Mouse (Mus musculus): ENCODE measurements at regions not wholly inside any gene's neighbourhood (a gene's known extent, or its start where the extent isn't known, plus 50 kb on each side); places are given as distances from the start of the nearest gene placed in this dataset.

DNA sequence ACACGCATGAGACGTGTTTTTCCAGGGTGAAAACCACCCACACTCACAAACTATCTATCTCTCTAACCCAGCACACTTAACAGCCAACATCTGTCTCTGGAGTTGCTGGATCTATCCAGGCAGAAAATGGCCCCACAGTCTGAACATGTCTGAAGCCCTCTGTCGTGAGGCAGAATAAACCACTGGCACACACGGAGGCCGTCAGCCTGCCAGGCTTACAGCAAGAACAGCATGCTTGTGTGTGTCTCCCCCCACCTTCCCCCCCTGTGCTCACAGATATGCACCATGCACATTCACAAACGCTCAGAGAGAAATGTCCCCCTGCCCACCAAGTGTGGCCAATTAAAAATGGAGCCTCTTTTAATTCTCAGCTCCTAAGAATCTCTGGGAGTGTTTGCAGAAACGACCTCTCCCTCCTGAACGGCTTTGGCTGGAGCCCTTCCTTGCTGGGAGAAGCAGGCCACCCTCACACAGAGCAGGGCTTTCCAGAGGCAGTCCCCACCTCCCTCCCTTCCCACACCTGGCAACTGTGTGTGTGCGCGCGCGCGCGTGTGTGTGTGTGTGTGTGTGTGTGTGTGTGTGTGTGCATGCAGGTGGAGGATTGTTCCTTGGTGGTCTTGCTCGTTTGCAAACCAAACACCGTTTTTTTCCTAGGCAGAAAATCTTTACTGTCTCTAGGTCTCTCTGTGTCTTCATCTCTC, 88.7 kb downstream of the Edn3 start:
- Histone ChIP-seq H3K27ac (ENCODE audit: control insufficient read depth, insufficient read depth, low read depth, low read length, poor library complexity) (no peak overlapping the region; the same call in 1 of the 2 replicates), H3K4me3 (replicated peaks; ENCODE audit: control insufficient read depth, low read depth, low read length) (no peak overlapping the region), H3K4me1 (ENCODE audit: control insufficient read depth, insufficient read depth, low read length) (no peaks in the 10 kb centered on the region)
- TF ChIP-seq POLR2A (IDR thresholded peaks at IDR 0.05; ENCODE audit: borderline replicate concordance, control insufficient read depth, low read depth, low read length), result no peak
- no peak for TF ChIP-seq CTCF (IDR thresholded peaks at IDR 0.05; ENCODE audit: control insufficient read depth, insufficient read depth, low read length)
- 77% methylated on average over 16 of the region's 16 CpGs for WGBS

DNA sequence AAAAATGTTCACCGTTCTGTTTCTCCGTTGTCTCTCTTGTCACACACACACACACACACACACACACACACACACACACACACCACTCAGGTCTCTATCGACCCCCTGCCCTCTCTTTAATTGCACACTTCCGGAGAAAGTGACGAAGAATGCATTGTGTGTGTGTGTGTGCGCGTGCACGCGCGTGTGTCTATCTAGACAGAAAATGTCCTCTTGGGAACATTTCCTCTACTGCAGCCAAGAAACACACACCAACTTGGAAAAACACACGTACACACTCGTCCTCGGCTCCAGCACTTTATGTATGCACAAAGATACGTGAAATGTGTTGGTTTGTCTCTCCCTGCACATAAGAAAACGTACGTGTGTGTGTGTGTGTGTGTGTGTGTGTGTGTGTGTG, 90.4 kb downstream of the Edn3 start:
- H3K4me1 ChIP-seq (ENCODE audit: control insufficient read depth, insufficient read depth, low read length), result no peaks in the 10 kb centered on the region
- TF ChIP-seq POLR2A (IDR thresholded peaks at IDR 0.05; ENCODE audit: borderline replicate concordance, control insufficient read depth, low read depth, low read length) (no peak), CTCF (IDR thresholded peaks at IDR 0.05; ENCODE audit: control insufficient read depth, insufficient read depth, low read length) (no peak)
- H3K4me3 ChIP-seq (replicated peaks; ENCODE audit: control insufficient read depth, low read depth, low read length), result no peak overlapping the region
- 78% methylated on average over 16 of the region's 16 CpGs for WGBS
- no peak overlapping the region for H3K27ac ChIP-seq (ENCODE audit: control insufficient read depth, insufficient read depth, low read depth, low read length, poor library complexity)

DNA sequence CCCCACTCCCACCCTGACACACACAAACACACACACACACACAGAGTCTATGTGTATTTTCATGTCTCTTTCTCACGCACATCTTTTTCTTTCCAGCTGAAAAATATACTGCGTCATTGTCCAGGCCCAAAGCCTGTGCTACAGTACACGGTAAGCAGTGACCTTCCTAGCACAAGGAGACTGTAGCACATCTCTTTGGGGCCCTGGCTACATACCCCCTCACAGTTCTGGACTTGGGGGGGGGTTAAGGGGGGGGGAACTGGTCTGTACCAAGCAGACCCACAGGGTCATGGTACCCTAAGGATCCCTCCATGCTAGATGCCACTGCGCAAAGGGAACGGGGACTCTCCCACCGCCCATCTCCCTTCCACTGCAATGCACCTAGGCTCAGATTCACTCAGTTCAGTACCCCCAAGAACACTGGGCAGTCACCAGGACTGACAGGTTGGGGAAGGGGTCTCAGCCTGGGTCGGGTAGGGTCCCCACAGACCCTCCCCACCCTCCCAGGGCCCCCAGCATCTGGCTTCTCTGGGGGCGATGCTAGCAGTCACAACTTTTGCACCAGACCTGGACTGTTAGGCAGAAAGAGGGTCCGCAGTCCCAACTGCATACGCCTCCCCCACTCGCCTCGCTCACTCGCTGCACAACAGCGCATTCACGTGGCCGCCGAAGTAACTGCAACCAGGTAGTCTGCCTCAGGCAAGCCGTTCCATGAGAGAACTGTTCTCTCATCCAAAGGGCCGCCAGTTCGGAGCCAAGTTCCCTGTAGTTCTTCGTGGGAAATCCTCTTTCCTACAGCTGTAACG, 91.3 kb downstream of the Edn3 start:
- WGBS, result 24% methylated on average over 22 of the region's 22 CpGs
- H3K27ac ChIP-seq (ENCODE audit: control insufficient read depth, insufficient read depth, low read depth, low read length, poor library complexity), result no peak overlapping the region
- no peaks in the 10 kb centered on the region for H3K4me1 ChIP-seq (ENCODE audit: control insufficient read depth, insufficient read depth, low read length)
- TF ChIP-seq CTCF (IDR thresholded peaks at IDR 0.05; ENCODE audit: control insufficient read depth, insufficient read depth, low read length) (peak; percentile 82), POLR2A (IDR thresholded peaks at IDR 0.05; ENCODE audit: borderline replicate concordance, control insufficient read depth, low read depth, low read length) (no peak)
- H3K4me3 ChIP-seq (replicated peaks; ENCODE audit: control insufficient read depth, low read depth, low read length), result no peak overlapping the region

DNA sequence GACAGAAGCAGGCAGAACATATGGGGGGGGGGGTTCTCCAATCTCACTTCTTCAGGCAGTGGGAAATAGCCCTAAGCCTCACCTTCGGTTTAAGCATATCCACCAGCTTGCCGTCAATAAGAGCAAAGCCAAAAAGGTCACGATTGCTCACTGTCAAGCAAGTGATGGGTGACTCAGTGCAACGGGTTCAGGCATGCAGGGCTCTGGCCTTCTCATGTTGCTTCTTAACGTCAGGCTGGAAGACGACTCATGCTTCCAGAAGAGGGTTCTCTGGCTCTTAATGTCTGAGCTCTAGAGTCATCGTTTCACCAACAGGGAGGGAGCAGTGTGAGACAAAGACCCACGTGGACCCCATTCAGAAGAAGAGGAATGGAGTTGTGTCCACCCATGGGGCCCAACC, 93.4 kb downstream of the Edn3 start:
- TF ChIP-seq POLR2A (IDR thresholded peaks at IDR 0.05; ENCODE audit: borderline replicate concordance, control insufficient read depth, low read depth, low read length) (no peak), CTCF (IDR thresholded peaks at IDR 0.05; ENCODE audit: control insufficient read depth, insufficient read depth, low read length) (no peak)
- Histone ChIP-seq H3K27ac (ENCODE audit: control insufficient read depth, insufficient read depth, low read depth, low read length, poor library complexity) (no peak overlapping the region), H3K4me1 (ENCODE audit: control insufficient read depth, insufficient read depth, low read length) (no peaks in the 10 kb centered on the region; the same call in 1 of the 2 replicates), H3K4me3 (replicated peaks; ENCODE audit: control insufficient read depth, low read depth, low read length) (no peak overlapping the region)
- WGBS, result 81% methylated on average over 8 of the region's 8 CpGs

DNA sequence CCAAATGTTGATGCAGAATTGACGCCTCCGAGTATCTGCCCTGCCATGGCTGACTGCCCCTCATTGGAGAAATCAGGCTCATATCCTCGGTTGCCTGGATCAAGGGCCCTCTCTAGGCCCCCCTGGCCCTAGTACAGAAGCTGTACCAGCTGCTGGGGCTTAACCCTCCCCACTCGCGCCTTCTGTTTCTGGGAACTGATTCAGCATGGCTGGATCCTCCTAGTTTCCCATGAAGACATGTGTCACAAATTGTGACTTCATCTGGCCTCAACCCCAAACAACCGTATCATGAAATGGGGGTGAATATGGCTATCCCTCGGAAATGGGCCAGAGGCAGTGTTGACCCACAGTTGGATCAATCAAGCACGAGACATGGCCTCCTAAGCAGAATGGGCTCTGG, 95.1 kb downstream of the Edn3 start:
- Histone ChIP-seq H3K4me1 (ENCODE audit: control insufficient read depth, insufficient read depth, low read length) (no peaks in the 10 kb centered on the region; the same call in 1 of the 2 replicates), H3K27ac (ENCODE audit: control insufficient read depth, insufficient read depth, low read depth, low read length, poor library complexity) (no peak overlapping the region), H3K4me3 (replicated peaks; ENCODE audit: control insufficient read depth, low read depth, low read length) (no peak overlapping the region)
- 80% methylated on average over 8 of the region's 8 CpGs for WGBS
- no peak for TF ChIP-seq CTCF (IDR thresholded peaks at IDR 0.05; ENCODE audit: control insufficient read depth, insufficient read depth, low read length)
- no peak for TF ChIP-seq POLR2A (IDR thresholded peaks at IDR 0.05; ENCODE audit: borderline replicate concordance, control insufficient read depth, low read depth, low read length)

DNA sequence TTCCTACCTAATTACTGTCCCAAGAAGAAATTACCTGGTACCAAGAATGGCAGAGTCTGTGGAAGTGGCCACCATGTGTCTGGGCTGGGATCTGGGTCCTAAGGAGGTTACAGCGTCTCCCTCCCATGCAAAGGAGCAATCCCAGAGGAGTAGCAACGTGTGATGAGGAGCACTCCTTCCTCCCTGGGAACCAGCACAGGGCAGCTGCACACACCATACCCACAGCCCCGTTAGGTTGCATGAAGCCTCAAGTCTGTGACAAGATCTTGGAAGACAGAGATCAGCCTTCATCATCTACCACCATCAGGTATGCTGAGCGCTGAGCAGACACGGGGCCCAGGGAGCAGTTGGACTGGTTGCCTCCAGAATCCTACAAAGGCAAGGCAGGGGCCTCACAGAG, 95.7 kb downstream of the Edn3 start:
- TF ChIP-seq CTCF (IDR thresholded peaks at IDR 0.05; ENCODE audit: control insufficient read depth, insufficient read depth, low read length), result no peak
- no peak for TF ChIP-seq POLR2A (IDR thresholded peaks at IDR 0.05; ENCODE audit: borderline replicate concordance, control insufficient read depth, low read depth, low read length)
- WGBS, result 80% methylated on average over 5 of the region's 5 CpGs
- H3K4me3 ChIP-seq (replicated peaks; ENCODE audit: control insufficient read depth, low read depth, low read length), result no peak overlapping the region
- H3K27ac ChIP-seq (ENCODE audit: control insufficient read depth, insufficient read depth, low read depth, low read length, poor library complexity), result no peak overlapping the region
- no peaks in the 10 kb centered on the region; the same call in 1 of the 2 replicates for H3K4me1 ChIP-seq (ENCODE audit: control insufficient read depth, insufficient read depth, low read length)

DNA sequence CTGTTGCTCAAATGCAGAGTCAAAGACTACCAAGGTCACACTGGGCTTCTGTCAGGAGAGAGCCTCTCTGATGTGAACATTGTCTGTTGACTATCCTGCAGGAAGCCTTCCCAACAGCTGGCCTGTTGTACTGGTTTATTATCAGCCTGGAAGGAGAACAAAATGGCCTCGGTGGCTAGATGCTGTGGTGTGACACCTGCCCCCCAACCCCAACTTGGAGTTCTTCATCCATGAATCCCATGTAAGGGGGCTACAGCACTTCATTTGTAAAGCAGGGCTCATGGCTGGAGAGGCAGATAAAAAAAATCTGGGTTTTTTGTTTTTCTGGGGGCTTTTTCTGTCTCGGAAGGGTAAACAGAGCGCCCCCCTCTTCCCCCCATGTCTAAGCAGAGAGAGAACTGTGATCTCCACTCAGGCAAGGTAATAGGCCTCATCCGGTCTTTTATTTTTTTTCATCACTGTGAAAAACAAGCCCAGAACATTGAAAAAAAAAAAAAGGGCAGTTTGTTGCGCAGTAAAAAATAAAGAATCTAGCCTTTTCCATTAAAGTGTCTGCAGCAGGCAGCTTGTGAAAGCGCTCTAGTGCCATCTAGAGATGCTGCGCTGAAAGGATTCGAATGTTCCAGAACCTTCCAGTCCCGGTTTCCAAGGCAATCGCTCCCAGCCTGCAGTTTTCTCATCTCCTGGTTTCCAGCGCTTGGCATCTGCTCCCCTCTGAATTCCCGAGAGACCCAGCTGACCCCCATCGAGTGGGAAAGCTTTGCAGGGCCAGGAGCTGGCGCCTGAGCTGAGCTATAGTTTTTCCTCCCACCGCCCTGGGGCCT, 97.8 kb downstream of the Edn3 start:
- 22% methylated on average over 15 of the region's 15 CpGs for WGBS

DNA sequence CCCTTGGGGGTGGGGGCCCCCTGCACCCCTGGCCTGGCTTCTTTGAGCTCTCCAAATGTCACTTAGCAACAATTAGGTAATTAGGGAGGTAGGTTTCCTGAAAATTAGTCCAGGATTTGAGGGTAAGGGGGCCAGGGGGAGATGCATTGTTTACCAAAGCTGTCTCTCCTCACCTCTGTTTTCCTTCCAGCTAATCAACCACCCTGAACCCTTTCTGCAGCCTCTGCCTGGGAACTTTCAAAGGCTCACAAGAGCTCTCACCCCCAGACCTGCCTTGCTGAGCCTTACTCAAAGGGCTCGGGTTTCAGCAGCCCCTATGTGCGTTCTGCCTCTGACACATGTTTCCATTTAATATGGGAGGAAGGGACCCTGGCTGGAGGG, 98.4 kb downstream of the Edn3 start:
- H3K4me3 ChIP-seq (replicated peaks; ENCODE audit: control insufficient read depth, low read depth, low read length), result no peak overlapping the region
- H3K27ac ChIP-seq (ENCODE audit: control insufficient read depth, insufficient read depth, low read depth, low read length, poor library complexity), result peak overlapping the region; percentile 8; the same call in 1 of the 2 replicates
- TF ChIP-seq CTCF (IDR thresholded peaks at IDR 0.05; ENCODE audit: control insufficient read depth, insufficient read depth, low read length), result no peak
- no peak for TF ChIP-seq POLR2A (IDR thresholded peaks at IDR 0.05; ENCODE audit: borderline replicate concordance, control insufficient read depth, low read depth, low read length)
- no peaks in the 10 kb centered on the region; the same call in 1 of the 2 replicates for H3K4me1 ChIP-seq (ENCODE audit: control insufficient read depth, insufficient read depth, low read length)
- 70% methylated on average over 2 of the region's 2 CpGs for whole genome bisulfite sequencing

More for the DNA sequence above, 97.8 kb downstream of the Edn3 start:
- Histone ChIP-seq H3K4me1 (ENCODE audit: control insufficient read depth, insufficient read depth, low read length) (no peaks in the 10 kb centered on the region; the same call in 1 of the 2 replicates), H3K4me3 (replicated peaks; ENCODE audit: control insufficient read depth, low read depth, low read length) (no peak overlapping the region), H3K27ac (ENCODE audit: control insufficient read depth, insufficient read depth, low read depth, low read length, poor library complexity) (peak overlapping the region; percentile 38)
- no peak for TF ChIP-seq POLR2A (IDR thresholded peaks at IDR 0.05; ENCODE audit: borderline replicate concordance, control insufficient read depth, low read depth, low read length)
- TF ChIP-seq CTCF (IDR thresholded peaks at IDR 0.05; ENCODE audit: control insufficient read depth, insufficient read depth, low read length), result peak; percentile 34; the same call in 1 of the 2 replicates

All from bone marrow, adult 2 months (tissue).